Mouse (Mus musculus): ENCODE measurements around the gene Ppp1r3c.

DNA sequence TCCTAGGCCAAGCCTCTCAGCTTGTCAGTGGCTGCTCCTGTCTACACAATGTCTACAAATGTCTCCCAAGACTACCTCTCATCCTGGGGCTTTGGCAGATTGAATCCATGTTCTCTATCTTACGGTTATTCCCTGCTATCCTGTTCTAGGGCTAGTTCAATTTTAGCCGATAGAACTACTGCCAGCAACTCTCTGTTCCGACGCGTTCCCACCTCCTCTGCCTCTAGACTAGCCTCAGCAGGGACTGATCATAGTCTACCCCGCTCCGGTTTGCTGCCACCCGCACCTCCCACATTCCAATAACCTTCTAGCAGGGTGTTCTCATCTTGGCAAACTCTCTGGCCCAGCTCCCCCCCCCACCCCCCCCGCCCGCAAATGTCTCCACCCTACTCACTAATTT lies 20.9 kb downstream of the Ppp1r3c start:
- TF ChIP-seq POLR2A (IDR thresholded peaks at IDR 0.05; ENCODE audit: low read depth, low read length) (no peak), CTCF (IDR thresholded peaks at IDR 0.05; ENCODE audit: borderline replicate concordance, insufficient read depth, low read length) (no peak)

Measured in embryonic fibroblast, embryonic 13.5 days (primary cell).